Mouse (Mus musculus) thymus, postnatal 10 days (tissue): Measurements from ENCODE around the gene Hist1h2bf.
A peak's percentile ranks its signal among the peaks of the same experiment; 100 is the strongest.

ENCODE experiments used
- DNase-seq, 2 experiments: peaks; one replicate each; pipeline ENCODE4 v3.0.0; 2021; ENCODE audit warnings: low spot score in 2 of 2

Gene Hist1h2bf

DNA sequence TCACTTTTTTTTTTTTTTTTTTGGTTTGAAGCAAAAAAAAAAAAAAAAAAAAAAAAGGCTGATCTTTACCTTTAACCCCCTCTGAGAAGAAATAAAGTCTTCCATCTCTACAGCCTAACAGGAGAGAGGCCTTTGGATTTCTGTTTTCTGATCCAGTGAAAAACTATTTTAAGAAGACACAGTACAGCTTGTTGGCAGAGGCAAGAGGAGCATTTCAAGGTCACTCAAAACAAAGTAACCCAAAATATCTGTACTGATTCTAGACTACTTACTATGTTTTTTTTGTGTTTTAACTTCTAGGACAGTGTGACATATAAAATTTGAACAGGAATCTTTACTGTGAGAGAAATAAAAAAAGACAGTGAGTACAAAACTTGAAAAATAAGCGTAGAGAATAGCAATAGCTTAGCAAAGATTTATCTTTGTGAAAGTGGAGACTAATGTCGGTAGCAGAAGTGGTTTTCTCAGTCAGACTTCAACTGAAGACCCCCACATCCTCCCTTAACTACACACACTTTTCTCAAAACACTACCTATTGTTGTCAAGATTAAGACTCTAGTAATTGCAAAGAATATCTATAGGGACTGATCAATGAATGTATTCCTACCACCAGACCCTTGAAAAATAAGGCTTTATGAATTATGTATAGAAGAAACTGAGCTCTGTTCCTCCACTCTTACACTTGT is 44.4 kb downstream of the Hist1h2bf start:
- DNase-seq, result no peak

DNA sequence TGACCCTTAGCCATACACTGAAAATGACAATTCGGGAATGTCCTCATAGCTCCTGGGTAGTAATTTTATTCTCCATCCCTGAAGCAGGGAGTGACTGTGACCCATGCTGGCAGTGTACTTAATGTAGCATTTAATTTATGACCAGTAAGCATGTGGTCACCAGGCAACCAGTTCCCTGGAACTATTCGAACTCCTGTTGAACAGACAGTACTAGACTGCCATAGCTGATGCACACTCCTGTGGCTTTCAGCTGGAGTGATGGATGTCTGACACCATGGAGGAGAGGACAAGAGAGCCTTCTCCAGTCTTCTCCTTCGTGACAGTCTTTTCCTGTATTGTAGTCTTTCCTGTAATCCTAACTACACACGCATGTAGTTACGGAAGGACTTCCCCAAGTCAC is 45.0 kb downstream of the Hist1h2bf start:
- DNase-seq, result no peak

DNA sequence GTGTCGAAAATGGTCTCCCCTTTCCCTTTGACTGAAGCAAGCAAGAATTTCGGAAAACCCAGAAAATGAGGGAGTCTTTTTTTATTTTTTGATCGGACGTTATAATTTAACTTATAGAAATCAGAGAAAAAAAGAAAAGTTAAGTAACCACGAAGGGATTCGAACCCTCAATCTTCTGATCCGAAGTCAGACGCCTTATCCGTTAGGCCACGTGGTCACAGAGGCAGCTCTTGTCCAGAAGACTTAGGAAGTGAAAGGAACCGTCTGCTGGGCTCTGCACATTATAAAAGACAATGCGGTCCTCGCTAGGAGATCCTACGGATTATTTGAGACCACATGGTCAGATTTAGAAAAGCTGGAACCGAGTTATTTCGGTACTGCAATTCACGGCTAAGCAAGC is 47.7 kb downstream of the Hist1h2bf start:
- DNase-seq, result peak; percentile 80 to 95

DNA sequence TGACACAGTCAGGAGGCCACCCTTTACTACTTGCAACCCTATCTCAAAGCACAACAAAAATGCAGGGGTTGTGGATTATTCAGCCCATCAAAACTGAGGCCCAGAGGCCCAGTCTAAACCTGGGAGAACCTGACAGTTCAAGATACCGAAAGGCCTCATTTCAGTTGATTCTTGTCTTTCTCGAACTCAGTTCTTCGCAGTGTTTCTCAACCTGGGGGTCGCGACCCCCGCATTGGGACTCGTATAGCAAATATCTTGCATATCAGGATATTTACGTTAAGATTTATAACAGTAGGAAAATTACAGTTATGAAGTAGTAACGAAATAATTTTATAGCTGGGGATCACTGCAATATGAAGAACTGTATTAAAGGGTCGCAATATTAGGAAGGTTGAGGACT is 48.1 kb downstream of the Hist1h2bf start:
- no peak for DNase-seq

DNA sequence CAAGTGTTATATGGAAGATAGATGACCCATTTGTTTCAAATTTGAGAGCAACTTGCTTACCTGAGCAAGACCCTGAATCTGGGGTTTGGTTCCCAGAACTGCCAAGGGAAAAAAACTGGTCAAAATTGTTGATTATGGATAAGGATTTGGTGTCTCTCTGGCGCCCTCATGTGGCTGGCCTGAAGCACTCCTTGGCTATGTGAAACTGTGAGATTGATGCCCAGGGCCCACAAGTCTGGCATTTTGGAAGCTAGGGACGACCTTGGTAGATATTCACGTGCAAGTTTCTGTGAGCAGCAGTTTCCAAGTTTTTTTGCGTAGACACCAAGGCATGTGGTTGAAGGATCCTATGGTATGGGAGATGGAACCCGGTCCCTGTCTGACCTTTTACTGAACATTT is 49.3 kb downstream of the Hist1h2bf start:
- DNase-seq, result peak; percentile 41 to 79

DNA sequence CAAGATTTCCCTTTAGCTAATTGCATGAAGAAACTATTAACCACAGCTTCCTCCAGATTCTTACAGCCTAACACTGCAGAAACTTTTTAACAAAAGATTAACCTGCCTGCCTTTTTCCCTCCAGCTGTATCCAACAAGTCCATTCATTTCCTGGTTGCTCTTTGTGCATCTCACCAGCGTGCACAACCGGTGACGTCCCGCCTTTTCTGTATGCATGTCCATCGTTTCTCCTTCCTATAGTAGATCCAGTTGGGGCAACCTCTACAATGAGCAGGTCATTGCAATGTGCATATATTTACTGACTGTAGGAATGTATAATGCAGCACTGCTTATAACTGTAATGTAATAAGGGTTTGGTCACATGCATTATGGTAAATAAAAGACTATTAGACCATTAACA is 50.0 kb downstream of the Hist1h2bf start:
- no peak for DNase-seq
